Mouse (Mus musculus): ENCODE data around the gene Zfp558.
"Not testable (repeated sequence)": the region's sequence is repeated elsewhere in the genome, so short reads cannot be mapped to it uniquely, and the experiment has no call there.

The Zfp558 gene

DNA sequence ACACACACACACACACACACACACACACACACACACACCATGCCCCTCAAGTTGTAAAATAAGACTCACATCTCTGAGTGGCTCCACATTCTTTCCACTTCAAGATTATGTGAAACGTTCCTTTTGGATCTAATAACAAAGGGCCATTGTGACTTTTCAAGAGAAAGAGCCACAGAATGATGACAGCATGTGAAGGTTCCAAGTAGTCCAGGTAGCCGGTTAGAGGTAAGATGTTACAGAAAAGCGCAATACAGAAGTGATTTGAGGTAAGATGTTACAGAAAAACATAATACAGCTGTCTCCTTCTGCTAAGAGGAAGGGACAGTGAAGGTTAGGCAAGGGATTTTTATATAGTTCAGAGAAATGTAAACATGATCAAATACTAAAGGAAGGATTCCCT lies at the start of gene Zfp558, which contains the start of gene Mbd3l1:
TSS of gene Zfp558 (minus strand) at position 101 of the 400 bp plus-strand sequence.
TSS of gene Mbd3l1 (plus strand) at position 192 of the 400 bp plus-strand sequence.
- in situ Hi-C loops (cut with MboI; ENCODE audit: low sequenced_read_pairs) = no loop called here

DNA sequence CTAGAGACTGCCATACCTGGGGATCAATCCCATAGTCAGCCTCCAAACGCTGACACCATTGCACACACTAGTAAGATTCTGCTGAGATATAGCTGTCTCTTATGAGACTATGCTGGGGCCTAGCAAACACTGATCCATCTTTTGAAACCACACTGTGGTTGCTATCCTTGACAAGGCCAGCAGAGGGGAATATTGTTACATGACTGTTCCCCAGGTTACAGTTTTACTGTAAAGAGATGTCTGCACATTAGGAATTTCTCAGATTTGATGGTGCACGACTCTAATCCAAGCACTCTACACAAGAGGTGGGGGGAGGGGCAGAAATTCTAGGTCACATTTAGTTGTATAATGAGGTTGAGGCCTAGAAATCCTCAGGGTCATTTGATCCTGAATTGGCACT lies 30.0 kb upstream of the Zfp558 start:
- in situ Hi-C loops (cut with MboI; ENCODE audit: low sequenced_read_pairs) = no loop called here

DNA sequence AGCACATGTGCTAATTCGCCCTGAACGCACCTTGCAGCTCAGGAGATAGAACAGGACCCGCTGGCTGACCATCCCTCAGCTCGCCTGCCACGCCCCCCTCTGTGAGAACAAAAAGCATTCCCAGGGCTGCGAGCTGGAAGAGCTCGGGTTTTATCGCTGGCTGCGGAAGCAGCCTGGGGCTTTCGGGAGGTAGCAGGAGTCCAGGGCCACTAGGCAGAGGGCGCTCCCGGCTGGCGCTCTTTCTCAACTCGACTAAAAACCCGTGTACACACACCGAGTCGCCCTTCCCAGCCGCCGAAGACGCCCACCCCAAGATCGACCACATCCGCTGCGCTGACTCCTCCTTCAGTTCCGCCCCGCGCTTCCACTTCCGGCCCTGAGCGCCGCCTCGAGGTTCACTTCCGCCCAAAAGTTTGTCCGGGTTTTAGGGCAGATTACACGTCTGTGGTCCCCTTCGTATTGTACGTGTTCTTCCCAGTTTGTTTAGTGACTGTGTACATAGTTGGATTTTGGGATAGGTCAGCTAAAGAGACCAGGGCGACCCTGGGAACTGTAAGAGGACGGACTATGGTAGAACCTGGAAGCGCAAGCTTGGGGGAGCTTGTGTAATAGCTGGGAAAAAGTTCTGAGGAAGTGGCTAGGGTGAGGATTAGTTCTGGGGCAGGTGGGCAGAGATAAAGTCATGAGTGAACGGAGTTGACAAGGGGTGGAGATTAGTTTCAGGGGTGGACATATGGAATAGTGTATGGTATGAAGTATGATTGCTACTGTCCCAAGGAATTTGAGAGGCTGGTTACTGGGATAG lies 4.5 kb downstream of the Zfp558 start:
- in situ Hi-C loops (cut with MboI; ENCODE audit: low sequenced_read_pairs) = no loop called here

DNA sequence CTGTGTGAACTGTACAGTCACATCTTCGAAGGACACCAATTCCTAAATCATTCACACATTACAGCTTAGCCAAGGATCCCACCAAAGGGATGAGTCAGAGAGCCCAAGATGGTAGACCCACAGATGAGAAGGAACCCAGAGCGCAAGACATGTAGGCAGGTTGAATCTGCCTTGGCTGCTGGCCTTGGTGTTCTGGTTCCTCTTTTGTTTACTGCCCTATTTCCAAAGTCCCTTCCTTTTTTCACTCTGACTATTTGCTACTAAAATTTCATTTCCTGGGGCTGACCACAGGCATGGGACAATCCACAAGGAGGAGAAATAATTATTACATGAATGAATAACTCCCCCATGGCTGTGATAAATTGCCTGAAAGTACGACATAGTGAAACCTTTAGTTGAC lies 10.1 kb downstream of the Zfp558 start:
- in situ Hi-C loops (cut with MboI; ENCODE audit: low sequenced_read_pairs) = no loop called here

DNA sequence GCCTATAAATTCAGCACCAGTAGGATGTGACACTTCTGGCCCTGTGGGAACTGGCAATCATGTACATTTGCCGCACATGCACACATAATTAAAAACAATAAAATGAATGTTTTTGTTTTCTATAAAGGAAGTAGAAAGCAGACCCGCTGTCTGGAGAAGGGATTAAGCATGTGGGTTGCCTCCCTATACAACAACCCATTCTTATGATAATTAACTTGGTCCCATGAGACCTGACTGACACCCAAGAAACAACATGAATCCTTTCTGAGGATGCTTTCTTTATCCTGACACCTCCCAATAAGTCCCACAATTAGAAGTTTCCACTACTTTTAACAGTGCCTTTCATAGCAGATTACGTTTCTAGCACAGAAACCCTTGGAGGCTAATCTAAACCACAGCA lies 10.7 kb downstream of the Zfp558 start:
- in situ Hi-C loops (cut with MboI; ENCODE audit: low sequenced_read_pairs) = no loop called here

DNA sequence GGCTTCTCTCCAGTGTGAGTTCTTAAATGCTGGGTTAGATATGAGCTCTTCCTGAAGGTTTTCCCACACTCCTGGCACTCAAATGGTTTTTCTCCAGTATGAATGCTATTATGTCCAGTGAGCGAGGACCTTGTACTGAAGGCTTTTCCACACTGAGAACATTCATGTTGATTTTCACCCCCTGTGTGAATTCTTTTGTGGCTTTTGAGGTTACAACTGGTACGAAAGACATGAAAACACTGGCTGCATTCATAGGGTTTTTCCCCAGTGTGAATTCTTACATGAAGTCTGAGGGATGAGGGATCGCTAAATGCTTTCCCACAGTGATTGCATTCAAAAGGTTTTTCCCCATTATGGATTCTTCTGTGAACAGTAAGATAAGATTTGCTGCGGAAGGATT lies 21.5 kb downstream of the Zfp558 start:
- in situ Hi-C loops (cut with MboI; ENCODE audit: low sequenced_read_pairs) = no loop called here

DNA sequence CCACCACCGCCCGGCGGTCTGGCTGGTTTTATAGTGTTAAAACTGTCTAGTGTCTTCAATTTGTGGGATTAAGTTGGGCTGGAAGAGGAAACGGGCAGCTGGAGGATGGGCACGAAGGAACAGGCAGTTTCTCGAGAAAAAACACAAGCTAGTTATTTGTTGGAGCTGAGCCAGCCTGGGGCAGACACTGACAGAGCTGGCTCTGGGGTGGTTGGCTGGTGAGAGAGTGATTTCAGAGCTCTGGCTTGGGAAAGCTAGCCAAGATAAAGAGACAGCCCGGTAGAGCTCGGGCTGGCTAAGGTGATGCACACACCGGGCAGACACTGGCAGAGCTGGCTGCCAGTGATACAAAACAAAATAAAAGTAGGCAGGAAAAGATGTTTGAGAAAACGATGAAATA lies 46.4 kb downstream of the Zfp558 start:
- in situ Hi-C loops (cut with MboI; ENCODE audit: low sequenced_read_pairs) = no loop called here

DNA sequence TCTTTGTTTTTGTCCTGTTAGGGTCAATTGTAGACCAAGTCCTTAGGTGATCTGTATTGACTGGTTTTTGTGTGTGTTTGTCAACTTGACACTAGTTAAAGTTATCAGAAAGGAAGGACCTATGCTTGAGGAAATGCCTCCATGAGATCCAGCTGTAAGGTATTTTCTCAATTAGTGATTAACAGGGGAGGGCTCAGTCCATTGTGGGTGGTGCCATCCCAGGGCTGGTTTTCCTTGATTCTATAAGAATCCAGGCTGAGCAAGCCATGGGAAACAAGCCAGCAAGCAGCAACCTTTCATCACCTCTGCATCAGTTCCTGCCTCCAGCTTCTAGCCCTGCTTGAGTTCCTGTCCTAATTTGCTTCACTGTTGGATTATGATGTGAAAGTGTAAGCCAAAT lies 47.7 kb downstream of the Zfp558 start, which contains the start of gene Mbd3l2:
TSS of gene Mbd3l2 (plus strand) at position 301 of the 400 bp plus-strand sequence.
- in situ Hi-C loops (cut with MboI; ENCODE audit: low sequenced_read_pairs) = no loop called here

DNA sequence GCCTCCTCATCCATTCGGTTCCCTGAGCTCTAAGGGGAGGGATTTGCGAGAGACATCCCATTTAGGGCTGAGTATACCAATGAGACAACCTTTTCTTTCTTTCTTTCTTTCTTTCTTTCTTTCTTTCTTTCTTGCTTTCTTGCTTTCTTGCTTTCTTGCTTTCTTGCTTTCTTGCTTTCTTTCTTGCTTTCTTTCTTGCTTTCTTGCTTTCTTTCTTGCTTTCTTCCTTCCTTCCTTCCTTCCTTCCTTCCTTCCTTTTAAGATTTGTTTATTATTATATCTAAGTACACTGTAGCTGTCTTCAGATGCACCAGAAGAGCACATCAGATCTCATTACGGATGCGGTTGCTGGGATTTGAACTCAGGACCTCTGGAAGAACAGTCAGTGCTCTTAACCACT lies 65.7 kb downstream of the Zfp558 start:
- in situ Hi-C loops (cut with MboI; ENCODE audit: low sequenced_read_pairs) = not testable (repeated sequence)

Measured in CH12F3 (cell line).